Mouse (Mus musculus) Patski (cell line): Measurements from ENCODE around the gene Plxnd1. TPM values are rescaled to one million over a fixed set of nuclear protein-coding genes. Genes with fewer than 3 reads are reported as not detected.

Experiments used
- ATAC-seq: fragments of 100-300 bp; one replicate; pipeline ENCODE4 v1.8.0; 2021
- CTCF ChIA-PET: fragments of 350-600 bp; sonication (Branson Sonifier 250); formaldehyde crosslinking; loops from one replicate; lab custom pipeline; 2022; ENCODE audit warnings: inconsistent platforms; lab: Charles Lee
- POLR2A ChIA-PET: fragments of 350-600 bp; sonication (Branson Sonifier 250); formaldehyde crosslinking; loops from one replicate; lab custom pipeline; 2022; ENCODE audit warnings: antibody characterized with exemption, inconsistent platforms; lab: Charles Lee
- DNase-seq: peaks from one replicate; pipeline ENCODE4 v3.0.0-alpha.2; 2011; ENCODE audit warnings: low read depth, low spot score
- H3K27me3 ChIP-seq: fragments of 371-371 bp; one replicate; pipeline ENCODE4 v1.5.1; 2021
- CTCF ChIP-seq: fragments of 100-300 bp; IDR thresholded peaks from one replicate; pipeline ENCODE4 v1.5.1; 2021
- in situ Hi-C: fragments of 300-500 bp; cut with MboI; formaldehyde crosslinking; loops from 3 replicates; pipeline ENCODE4 v1.11.1; 2018; ENCODE audit warnings: low pct_unique_long_range_greater_than_20kb, mixed read lengths
- polyA plus RNA-seq: library from polyadenylated mRNA; unstranded; gene quantifications from one replicate; pipeline ENCODE4 v1.2.3, GENCODE M21; 2021

The Plxnd1 gene
- polyA plus RNA-seq, 1 experiment from 2014 or later, result 79.9 TPM

GRCm38 (mm10) chr6:116013687-116014086 lies 18.9 kb upstream of the Plxnd1 start:
- DNase-seq (no peak), ATAC-seq (no peak)
- H3K27me3 ChIP-seq, result no peaks in the 10 kb centered on the region
- in situ Hi-C loops, result loop anchor here (5.0 kb wide), 1 partner anchor 119 kb away; no protein-coding TSS in a partner anchor
- no peak for TF ChIP-seq CTCF
- POLR2A ChIA-PET, result no interaction called here
- CTCF ChIA-PET, result no interaction called here

- no peak for ATAC-seq
These were observed 15.7 kb upstream of the Plxnd1 start for GRCm38 (mm10) chr6:116010541-116010940.

GRCm38 (mm10) chr6:116009426-116009825 lies 14.6 kb upstream of the Plxnd1 start:
- H3K27me3 ChIP-seq, result no peaks in the 10 kb centered on the region
- in situ Hi-C loops, result loop anchor here (5.0 kb wide), 1 partner anchor 107 kb away; no protein-coding TSS in a partner anchor
- TF ChIP-seq CTCF, result no peak
- ChIA-PET POLR2A (no interaction called here), CTCF (interaction anchor here (1.1 to 2.0 kb wide), 3 partner anchors 105 to 108 kb away, joined by 3 to 7 read pairs (median 3); no protein-coding TSS in a partner anchor)
- ATAC-seq (no peak), DNase-seq (no peak)

More at GRCm38 (mm10) chr6:116010541-116010940, 15.7 kb upstream of the Plxnd1 start:
- CTCF ChIA-PET, result interaction anchor here (0.7 to 1.0 kb wide), 3 partner anchors 13 to 128 kb away, joined by 3 to 4 read pairs (median 3); no protein-coding TSS in a partner anchor
- POLR2A ChIA-PET, result no interaction called here
- in situ Hi-C loops, result loop anchor here (5.0 kb wide), 1 partner anchor 122 kb away; no protein-coding TSS in a partner anchor
- TF ChIP-seq CTCF, result no peak
- DNase-seq, result no peak
- no peaks in the 10 kb centered on the region for H3K27me3 ChIP-seq

GRCm38 (mm10) chr6:116007561-116008173 lies 12.9 kb upstream of the Plxnd1 start:
- no peak for TF ChIP-seq CTCF
- no peaks in the 10 kb centered on the region for H3K27me3 ChIP-seq
- ChIA-PET CTCF (interaction anchor here (1.2 to 2.0 kb wide), 4 partner anchors 103 to 200 kb away, joined by 3 to 7 read pairs (median 5); partner anchors contain the start of gene Washc2), POLR2A (interaction anchor here (0.5 kb wide), 1 partner anchor 11 kb away, joined by 3 read pairs; no protein-coding TSS in a partner anchor)
- peak; percentile 6 for ATAC-seq
- no peak for DNase-seq
- in situ Hi-C loops, result loop anchor here (5.0 kb wide), 1 partner anchor 105 kb away; no protein-coding TSS in a partner anchor

GRCm38 (mm10) chr6:116006731-116007130 lies 11.9 kb upstream of the Plxnd1 start:
- DNase-seq, result no peak
- no peaks in the 10 kb centered on the region for H3K27me3 ChIP-seq
- ChIA-PET CTCF (interaction anchor here (1.4 kb wide), 1 partner anchor 105 kb away, joined by 7 read pairs; no protein-coding TSS in a partner anchor), POLR2A (no interaction called here)
- ATAC-seq, result no peak
- in situ Hi-C loops, result loop anchor here (5.0 kb wide), 1 partner anchor 104 kb away; no protein-coding TSS in a partner anchor
- no peak for TF ChIP-seq CTCF

- TF ChIP-seq CTCF, result no peak
- CTCF ChIA-PET, result interaction anchor here (1.2 to 1.5 kb wide), 3 partner anchors 9 to 105 kb away, joined by 3 to 6 read pairs (median 3); no protein-coding TSS in a partner anchor
- in situ Hi-C loops, result loop anchor here (5.0 kb wide), 1 partner anchor 104 kb away; no protein-coding TSS in a partner anchor
- H3K27me3 ChIP-seq, result no peaks in the 10 kb centered on the region
- DNase-seq (no peak), ATAC-seq (no peak)
- POLR2A ChIA-PET, result no interaction called here
These were observed 11.1 kb upstream of the Plxnd1 start for GRCm38 (mm10) chr6:116005959-116006288.

- in situ Hi-C loops, result loop anchor here (5.0 kb wide), 1 partner anchor 103 kb away; no protein-coding TSS in a partner anchor
- no peak for DNase-seq
- no peak for TF ChIP-seq CTCF
- ATAC-seq, result no peak
- ChIA-PET POLR2A (no interaction called here), CTCF (interaction anchor here (1.2 to 1.5 kb wide), 3 partner anchors 9 to 104 kb away, joined by 3 to 6 read pairs (median 3); no protein-coding TSS in a partner anchor)
- H3K27me3 ChIP-seq, result no peaks in the 10 kb centered on the region
These were observed 10.6 kb upstream of the Plxnd1 start for GRCm38 (mm10) chr6:116005275-116005958.

GRCm38 (mm10) chr6:116004716-116005115 lies 9.9 kb upstream of the Plxnd1 start:
- in situ Hi-C loops, result loop anchor here (5.0 kb wide), 1 partner anchor 102 kb away; no protein-coding TSS in a partner anchor
- DNase-seq, result no peak
- no peaks in the 10 kb centered on the region for H3K27me3 ChIP-seq
- TF ChIP-seq CTCF, result no peak
- ChIA-PET POLR2A (no interaction called here), CTCF (interaction anchor here (1.2 to 1.5 kb wide), 3 partner anchors 8 to 104 kb away, joined by 3 to 6 read pairs (median 3); no protein-coding TSS in a partner anchor)
- no peak for ATAC-seq

- ChIA-PET CTCF (interaction anchor here (1.6 kb wide), 1 partner anchor 99 kb away, joined by 3 read pairs; no protein-coding TSS in a partner anchor), POLR2A (no interaction called here)
- in situ Hi-C loops, result no loop called here
- ATAC-seq (no peak), DNase-seq (no peak)
- TF ChIP-seq CTCF, result no peak
- H3K27me3 ChIP-seq, result no peaks in the 10 kb centered on the region
These were observed 9.3 kb upstream of the Plxnd1 start for GRCm38 (mm10) chr6:116004069-116004468.

GRCm38 (mm10) chr6:116003516-116003915 lies 8.7 kb upstream of the Plxnd1 start:
- no peaks in the 10 kb centered on the region for H3K27me3 ChIP-seq
- TF ChIP-seq CTCF, result no peak
- in situ Hi-C loops, result no loop called here
- CTCF ChIA-PET, result interaction anchor here (1.6 kb wide), 1 partner anchor 99 kb away, joined by 3 read pairs; no protein-coding TSS in a partner anchor
- no peak for ATAC-seq
- no peak for DNase-seq
- POLR2A ChIA-PET, result no interaction called here
